21 mouse cellular contexts compared by ENCODE assay signal in genomic region chr2:173292551-173292950, GRCm38 (mm10).
"Had no signal": no experiment of that assay in that cellular context is flagged by ENCODE, and none has a peak within 500 bp of the region (broad histone marks: within the 10 kb centered on the region; RNA-seq: fewer than 3 reads in every experiment).

No protein-coding gene starts in this region.

- H3K9ac ChIP-seq: kidney, embryonic 15.5 days; limb, embryonic 15.5 days; liver, embryonic 14.5 days; liver, postnatal 0 days; lung, embryonic 14.5 days; neural tube, embryonic 12.5 days; neural tube, embryonic 15.5 days had no signal

- H3K4me1 ChIP-seq: kidney, embryonic 15.5 days; limb, embryonic 15.5 days; neural tube, embryonic 12.5 days; neural tube, embryonic 15.5 days had no signal

- ATAC-seq: liver, postnatal 0 days; lung, postnatal 0 days had no signal

- H3K27ac ChIP-seq: kidney, embryonic 15.5 days; limb, embryonic 15.5 days; liver, embryonic 14.5 days; macrophage; neural tube, embryonic 12.5 days; neural tube, embryonic 15.5 days; stomach, postnatal 0 days had no signal

- H3K4me2 ChIP-seq: kidney, embryonic 15.5 days; limb, embryonic 15.5 days; liver, embryonic 11.5 days; lung, embryonic 14.5 days; midbrain, embryonic 11.5 days; neural tube, embryonic 12.5 days; neural tube, embryonic 15.5 days had no signal

- H3K4me3 ChIP-seq: kidney, embryonic 15.5 days; limb, embryonic 15.5 days; neural tube, embryonic 12.5 days; neural tube, embryonic 15.5 days had no signal

- DNase-seq: kidney, adult 11 months; kidney, adult 8-10 months; kidney, postnatal 10 days; kidney, postnatal 36 days; liver, postnatal 0 days; lung, embryonic 14.5 days; right cerebral cortex, adult 18-20 months; right cerebral cortex, postnatal 14 days; right cerebral cortex, postnatal 4 days; thymus, adult 18-20 months; thymus, postnatal 36 days had no signal

- H3K36me3 ChIP-seq: kidney, embryonic 15.5 days; limb, embryonic 15.5 days; neural tube, embryonic 12.5 days; neural tube, embryonic 15.5 days had no signal

- H3K9me3 ChIP-seq: kidney, embryonic 15.5 days; limb, embryonic 15.5 days; neural tube, embryonic 12.5 days; neural tube, embryonic 15.5 days had no signal

- H3K27me3 ChIP-seq: limb, embryonic 15.5 days; neural tube, embryonic 12.5 days; neural tube, embryonic 15.5 days had no signal
